Comparison of ENCODE assay signal across 34 mouse cellular contexts in genomic region chr5:33857693-33858092, GRCm38 (mm10).
"Had no signal": no experiment of that assay in that cellular context is flagged by ENCODE, and none has a peak within 500 bp of the region (broad histone marks: within the 10 kb centered on the region; RNA-seq: fewer than 3 reads in every experiment).

No protein-coding gene starts in this region.

- H3K4me3 ChIP-seq: heart, embryonic 12.5 days; heart, embryonic 13.5 days; heart, embryonic 15.5 days; hindbrain, embryonic 10.5 days; hindbrain, embryonic 12.5 days; hindbrain, embryonic 13.5 days; hindbrain, embryonic 15.5 days; intestine, embryonic 15.5 days; kidney, embryonic 15.5 days; layer of hippocampus, adult 2 months; left cerebral cortex, adult 2 months had no signal

- H3K27ac ChIP-seq: heart, embryonic 13.5 days; heart, embryonic 15.5 days; hindbrain, embryonic 10.5 days; hindbrain, embryonic 12.5 days; hindbrain, embryonic 13.5 days; hindbrain, embryonic 14.5 days; hindbrain, embryonic 15.5 days; hindbrain, postnatal 0 days; intestine, embryonic 15.5 days; kidney, embryonic 15.5 days; kidney, postnatal 0 days; layer of hippocampus, adult 2 months; left cerebral cortex, adult 2 months had no signal

- H3K9ac ChIP-seq: heart, embryonic 12.5 days; heart, embryonic 13.5 days; heart, embryonic 15.5 days; hindbrain, embryonic 12.5 days; hindbrain, embryonic 13.5 days; hindbrain, embryonic 14.5 days; hindbrain, embryonic 15.5 days; intestine, embryonic 15.5 days; kidney, embryonic 15.5 days had no signal

- ATAC-seq: hindbrain, embryonic 16.5 days; hindbrain, postnatal 0 days; inflammation-experienced regulatory T-cells, adult 6 months; intestine, embryonic 15.5 days; intestine, embryonic 16.5 days; intestine, postnatal 0 days had no signal

- DNase-seq: heart, postnatal 14 days; heart, postnatal 36 days; heart, postnatal 4 days; kidney, adult 11 months; kidney, adult 18-20 months; kidney, adult 2 months; kidney, adult 8-10 months; kidney, adult 9 months; kidney, postnatal 10 days; kidney, postnatal 14 days; kidney, postnatal 25 days; kidney, postnatal 36 days; kidney, postnatal 4 days; layer of hippocampus, adult 9-11 months; layer of hippocampus, postnatal 36 days had no signal

- H3K4me1 ChIP-seq: heart, embryonic 12.5 days; heart, embryonic 13.5 days; heart, embryonic 15.5 days; hindbrain, embryonic 10.5 days; hindbrain, embryonic 12.5 days; hindbrain, embryonic 13.5 days; hindbrain, embryonic 15.5 days; intestine, embryonic 15.5 days; kidney, embryonic 15.5 days had no signal

- H3K27me3 ChIP-seq: heart, embryonic 12.5 days; heart, embryonic 13.5 days; heart, embryonic 15.5 days; hindbrain, embryonic 12.5 days; hindbrain, embryonic 13.5 days; hindbrain, embryonic 15.5 days; intestine, embryonic 15.5 days; kidney, embryonic 15.5 days had no signal

- H3K9me3 ChIP-seq: heart, embryonic 15.5 days; hindbrain, embryonic 12.5 days; hindbrain, embryonic 13.5 days; hindbrain, embryonic 15.5 days; intestine, embryonic 15.5 days; kidney, embryonic 15.5 days had no signal

- H3K4me2 ChIP-seq: heart, embryonic 11.5 days; heart, embryonic 12.5 days; heart, embryonic 13.5 days; heart, embryonic 15.5 days; hindbrain, embryonic 12.5 days; hindbrain, embryonic 13.5 days; hindbrain, embryonic 14.5 days; hindbrain, embryonic 15.5 days; intestine, embryonic 15.5 days; kidney, embryonic 15.5 days had no signal
